Mouse (Mus musculus): ENCODE measurements at regions not wholly inside any gene's neighbourhood (a gene's known extent, or its start where the extent isn't known, plus 50 kb on each side); places are given as distances from the start of the nearest gene placed in this dataset.

DNA sequence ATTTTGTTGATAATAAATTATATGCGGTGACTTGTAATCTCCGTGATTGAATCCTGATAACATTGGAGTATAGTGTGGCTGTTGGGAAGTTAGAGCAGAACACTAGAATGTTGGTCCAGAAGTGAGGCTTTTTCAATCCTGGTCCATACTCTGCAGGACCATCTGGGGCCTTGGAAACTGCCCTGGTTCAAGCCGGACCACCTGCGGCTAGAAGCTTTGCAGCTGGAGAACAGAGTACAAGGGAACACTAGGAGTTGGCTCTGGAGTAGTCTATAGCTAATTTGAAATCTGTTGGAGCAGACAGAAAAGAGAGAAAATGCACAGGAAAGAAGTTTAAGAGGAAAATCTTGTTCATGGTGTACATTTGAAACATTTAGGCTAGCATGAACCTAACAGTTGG lies 79.0 kb downstream of the Casp12 start:
- peak; percentile 52 for DNase-seq (ENCODE audit: low read depth, low spot score)

DNA sequence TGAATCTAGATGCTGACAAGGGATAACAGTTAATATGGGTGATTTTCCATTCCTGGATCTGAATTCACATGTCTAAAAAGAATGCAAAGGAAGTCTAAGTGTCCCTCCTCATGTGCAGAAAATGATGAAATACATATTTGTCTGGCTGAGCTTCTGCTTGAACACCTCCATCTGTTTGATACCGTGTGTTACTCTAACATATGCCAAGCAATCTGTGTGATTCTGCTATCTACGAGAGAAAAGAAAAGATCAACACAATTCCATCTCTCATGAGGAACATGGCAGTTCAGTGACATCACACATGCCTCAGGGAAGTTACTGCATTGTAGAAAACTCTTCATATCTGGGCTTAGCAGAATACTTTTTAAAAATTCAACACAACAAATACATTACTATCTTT lies 103.0 kb downstream of the Casp12 start:
- no peak for DNase-seq (ENCODE audit: low read depth, low spot score)

DNA sequence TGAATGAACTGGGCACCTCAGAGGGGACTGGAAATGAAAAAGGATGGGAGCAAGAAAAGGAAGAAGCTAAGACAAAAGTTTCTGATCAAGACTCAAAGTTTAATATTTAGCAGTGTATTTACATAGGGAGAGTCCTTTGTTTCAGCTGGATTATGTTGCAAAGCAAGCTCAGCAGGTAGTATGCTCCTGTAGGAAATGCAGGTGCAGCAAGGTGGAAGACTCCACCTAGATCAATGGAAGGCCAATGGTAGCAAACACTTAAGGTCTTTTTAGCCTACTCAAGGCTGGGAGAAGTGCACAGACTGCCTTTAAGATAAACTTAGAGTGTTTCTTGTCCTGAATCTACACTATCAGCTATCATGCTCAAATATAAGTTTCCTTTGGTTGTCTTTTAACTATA lies 111.4 kb downstream of the Casp12 start:
- peak; percentile 89 for DNase-seq (ENCODE audit: low read depth, low spot score)

DNA sequence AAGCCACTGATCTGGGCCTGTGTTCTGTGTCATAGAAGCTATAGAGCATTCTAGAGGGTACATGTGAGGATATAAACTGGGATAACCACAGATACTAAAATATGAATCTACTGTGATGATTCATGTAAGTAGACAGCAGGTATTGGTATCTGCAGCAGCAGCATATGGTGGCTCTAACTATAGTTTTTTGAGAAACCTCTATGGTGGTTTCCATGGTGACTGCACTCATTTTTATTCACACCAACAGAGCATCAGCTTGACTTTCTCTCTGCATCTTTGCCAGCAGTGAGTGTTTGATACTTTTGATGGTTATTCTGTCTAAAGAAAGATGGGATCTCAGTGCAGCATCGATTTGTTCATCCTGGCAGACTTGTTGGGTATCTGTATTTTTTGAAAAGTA lies 126.8 kb downstream of the Casp12 start:
- DNase-seq (ENCODE audit: low read depth, low spot score), result no peak

DNA sequence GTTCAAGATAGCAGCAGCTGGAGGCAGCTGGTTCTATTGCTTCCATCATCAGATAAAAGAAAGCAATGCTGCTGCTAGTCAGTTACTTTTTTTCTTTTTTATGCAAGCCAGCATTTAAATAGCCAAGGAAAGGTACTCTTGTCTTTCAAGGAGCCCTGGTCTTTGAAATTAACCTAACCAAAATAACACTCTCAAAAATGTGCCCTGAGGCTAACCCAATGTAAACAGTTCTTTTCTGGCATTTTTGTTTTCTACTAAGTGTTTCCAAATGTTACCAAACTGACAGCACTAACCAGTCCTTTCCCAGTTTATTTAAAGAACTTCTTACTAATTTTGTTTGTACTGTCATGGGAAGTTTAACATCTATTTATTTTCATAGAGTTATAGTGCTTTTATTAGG lies 129.0 kb downstream of the Casp12 start:
- no peak for DNase-seq (ENCODE audit: low read depth, low spot score)

DNA sequence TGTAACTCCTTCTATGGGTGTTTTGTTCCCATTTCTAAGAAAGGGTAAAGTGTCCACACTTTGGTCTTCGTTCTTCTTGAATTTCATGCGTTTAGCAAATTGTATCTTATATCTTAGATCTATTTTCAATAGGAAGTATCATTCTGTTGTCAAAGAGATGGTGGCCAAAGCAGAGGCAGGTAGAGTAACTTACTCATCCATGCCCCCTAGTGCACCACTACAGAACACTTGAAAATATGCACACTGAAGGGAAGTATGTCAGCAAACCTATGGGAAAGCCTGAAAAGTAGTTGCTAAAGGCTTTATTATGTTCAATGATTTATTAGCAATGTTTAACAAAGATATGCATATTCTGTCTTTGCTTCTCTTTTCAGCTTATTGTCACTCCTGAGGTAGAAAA lies 140.0 kb downstream of the Casp12 start:
- DNase-seq (ENCODE audit: low read depth, low spot score), result no peak

DNA sequence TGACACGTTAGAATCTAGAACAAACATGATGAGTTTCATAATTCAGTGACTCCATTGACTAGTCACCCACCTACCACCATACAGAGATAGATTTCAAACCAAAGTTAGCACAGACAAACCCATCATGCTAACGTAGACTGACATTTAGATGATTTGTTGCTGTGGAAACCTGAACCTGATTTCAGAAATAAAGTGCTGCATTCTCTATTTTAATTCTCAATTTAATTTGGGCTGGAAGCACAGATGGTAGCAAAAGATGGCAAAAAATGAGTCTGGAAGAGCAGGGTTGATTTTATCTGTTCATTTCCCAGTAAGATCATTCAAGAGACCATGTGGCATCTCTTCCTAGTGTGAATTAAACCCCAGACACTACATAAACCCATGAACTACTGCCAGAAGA lies 151.6 kb downstream of the Casp12 start:
- no peak for DNase-seq (ENCODE audit: low read depth, low spot score)

DNA sequence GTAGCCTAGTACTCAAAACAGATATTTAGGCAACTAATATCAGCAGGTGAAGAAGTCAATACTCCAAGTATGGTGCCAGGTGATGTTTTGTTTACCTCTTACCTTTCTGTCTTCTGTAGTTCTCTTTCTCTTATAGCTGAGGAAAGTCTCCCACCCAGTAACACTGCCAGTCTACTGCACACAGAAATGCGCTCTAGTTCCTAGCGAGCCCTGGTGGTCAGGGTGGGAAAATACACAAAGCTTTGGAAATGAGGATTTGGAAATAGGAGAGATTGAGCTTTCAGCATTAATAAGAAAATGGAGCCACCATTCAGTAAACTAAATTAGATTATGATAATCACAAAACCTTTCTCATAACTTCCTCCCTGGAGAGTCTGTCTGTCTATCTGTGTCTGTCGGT lies 153.1 kb downstream of the Casp12 start:
- peak; percentile 52 for DNase-seq (ENCODE audit: low read depth, low spot score)

DNA sequence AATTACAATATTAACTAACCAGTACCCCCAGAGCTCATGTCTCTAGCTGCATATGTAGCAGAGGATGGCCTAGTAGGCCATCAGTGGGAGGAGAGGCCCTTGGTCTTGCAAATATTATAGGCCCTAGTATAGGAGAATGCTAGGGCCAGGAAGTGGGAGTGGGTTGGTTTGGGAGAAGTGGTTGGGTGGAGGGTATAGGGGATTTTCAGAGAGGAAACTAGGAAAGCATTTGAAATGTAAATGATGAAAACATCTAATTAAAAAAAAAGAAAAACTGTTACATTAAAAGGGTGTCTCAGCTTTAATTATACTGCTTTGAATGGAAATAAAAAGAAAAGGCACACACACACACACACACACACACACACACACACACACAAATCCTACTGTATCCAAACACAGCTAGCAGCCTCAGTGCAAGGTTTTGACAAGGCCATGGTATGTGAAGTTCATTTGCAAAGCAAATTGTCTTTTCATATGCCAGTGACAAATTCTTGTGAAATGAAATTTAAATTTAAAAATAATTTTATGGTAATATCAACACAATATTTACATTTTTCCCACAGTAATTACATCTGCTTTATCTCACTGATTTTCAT lies 180.6 kb downstream of the Casp12 start:
- DNase-seq (ENCODE audit: low read depth, low spot score), result no peak

DNA sequence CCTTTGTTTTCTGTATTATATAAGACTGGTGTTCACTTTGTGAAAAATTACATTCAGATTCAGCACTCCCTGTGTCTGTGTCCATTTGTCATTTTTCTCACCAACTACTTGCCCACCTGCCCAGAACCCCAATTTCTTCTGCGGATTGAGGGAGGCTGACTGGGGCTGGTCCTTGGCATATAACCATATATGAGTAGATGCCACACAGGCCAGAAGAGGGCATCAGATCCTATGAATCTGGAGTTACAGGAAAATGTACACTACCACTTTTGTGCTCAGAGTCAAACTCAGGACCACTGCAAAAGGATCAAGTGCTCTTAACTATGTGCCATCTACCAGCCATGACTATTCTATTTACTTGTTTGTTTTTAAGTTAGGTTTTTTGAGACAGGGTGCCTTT lies 197.4 kb downstream of the Casp12 start:
- DNase-seq (ENCODE audit: low read depth, low spot score), result no peak

DNA sequence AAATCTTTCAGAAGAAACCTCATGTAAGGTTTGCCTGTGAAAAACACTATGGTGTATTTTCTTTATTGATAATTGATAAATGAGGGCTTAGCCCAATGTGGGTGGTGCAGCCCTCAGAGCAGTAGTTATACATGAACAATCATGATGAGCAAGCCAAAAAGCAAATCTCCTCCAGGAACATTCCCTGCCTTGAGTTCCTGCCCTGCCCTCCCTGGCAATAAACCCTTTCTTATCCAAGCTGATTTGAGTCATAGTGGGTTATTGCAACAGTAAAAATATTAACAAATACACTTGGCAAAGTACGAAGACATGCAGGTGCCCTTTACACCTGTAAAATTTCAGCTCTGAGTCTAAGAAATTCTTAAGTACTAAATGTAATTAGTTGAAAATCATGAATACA lies 229.8 kb downstream of the Casp12 start:
- DNase-seq (ENCODE audit: low read depth, low spot score), result no peak

DNA sequence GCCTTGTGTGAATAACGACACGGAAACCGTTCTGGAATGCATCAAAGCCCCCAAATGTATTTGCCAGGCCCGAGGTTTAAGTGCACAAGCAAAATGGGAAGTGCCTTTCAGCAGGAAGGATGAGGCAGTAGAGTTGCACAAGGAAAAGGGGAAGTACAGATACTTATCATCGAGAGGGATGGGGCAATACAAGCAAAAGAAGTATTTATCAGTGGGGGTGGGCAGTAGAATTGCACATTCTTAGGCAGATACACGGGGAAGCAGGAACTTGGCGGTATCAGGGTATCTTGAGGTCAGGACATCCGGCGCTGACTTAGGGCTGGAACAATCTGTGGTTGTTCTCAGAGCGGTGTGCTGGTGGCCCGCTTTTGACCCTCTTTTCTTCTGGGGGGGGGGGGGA lies 232.9 kb downstream of the Casp12 start:
- peak; percentile 15 for DNase-seq (ENCODE audit: low read depth, low spot score)

DNA sequence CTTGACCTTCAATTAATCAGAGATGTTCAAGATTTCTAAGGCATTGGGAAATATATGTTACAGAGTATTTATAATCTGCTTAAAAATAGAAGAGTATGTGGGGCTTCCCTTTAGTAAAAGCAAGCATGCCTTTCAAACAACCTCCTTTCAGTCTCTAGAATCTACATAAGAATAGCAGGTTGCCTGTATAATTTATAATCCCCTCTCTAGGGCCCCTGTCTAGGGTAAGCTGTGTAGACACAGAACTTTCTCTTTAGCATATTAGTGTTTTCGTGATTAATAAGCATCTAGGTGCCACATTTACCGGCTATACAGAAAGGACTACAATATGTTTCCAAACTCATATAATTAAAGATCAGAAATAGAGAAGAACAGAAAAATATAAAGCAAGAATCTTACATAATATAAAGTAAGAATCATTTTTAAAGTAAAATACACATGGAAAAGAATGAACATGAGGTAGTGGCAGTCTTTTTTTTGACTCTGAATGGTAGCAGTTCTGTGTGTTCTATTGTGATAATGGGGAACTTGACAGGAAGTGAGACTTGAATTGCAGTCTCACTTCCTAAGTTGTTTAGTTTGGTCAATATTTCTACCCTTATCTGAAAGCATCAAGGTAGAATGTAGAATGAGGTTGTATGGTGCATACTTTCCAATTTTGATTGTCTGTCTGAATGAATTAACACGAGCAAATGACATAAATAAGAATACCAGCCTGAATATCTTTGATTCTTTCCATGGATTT lies 250.8 kb downstream of the Casp12 start:
- DNase-seq (ENCODE audit: low read depth, low spot score), result peak; percentile 13

DNA sequence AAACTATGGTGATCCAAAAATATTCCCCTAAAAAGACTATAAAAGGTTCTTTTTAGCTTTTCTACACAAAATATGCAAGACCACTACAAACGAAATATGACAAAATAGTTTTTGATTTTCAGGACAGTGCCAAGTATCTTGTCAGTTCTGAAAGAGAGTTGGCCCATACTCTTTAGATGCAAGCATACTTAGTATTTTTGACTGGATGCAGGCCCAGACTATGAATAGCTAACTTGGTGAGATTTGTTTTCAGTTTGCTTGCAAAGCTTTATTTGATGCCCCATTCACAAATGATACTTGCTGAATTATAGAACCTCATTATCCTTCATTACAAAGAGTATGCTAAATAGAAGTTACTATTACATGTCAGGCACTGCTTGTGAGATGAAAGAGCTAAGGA lies 258.8 kb downstream of the Casp12 start:
- DNase-seq (ENCODE audit: low read depth, low spot score), result no peak

DNA sequence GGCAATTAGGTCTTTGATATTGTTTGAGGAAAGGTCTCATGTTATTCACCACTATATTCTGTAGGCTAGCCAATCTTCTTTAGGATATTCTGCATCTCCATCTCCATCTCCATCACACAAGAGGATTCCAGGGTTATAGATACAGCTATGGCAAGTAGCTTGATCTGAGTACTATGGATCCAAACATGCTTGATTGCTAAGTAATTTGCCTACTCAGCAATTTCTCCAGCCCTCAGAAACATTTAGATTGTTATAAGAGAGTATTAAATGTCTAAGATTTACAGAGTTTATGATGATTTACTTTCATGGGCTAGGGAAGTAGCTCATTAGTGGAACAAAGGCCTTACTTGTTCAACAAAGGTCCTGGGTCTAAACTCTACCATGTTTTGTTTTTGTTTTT lies 259.8 kb downstream of the Casp12 start:
- DNase-seq (ENCODE audit: low read depth, low spot score), result no peak

DNA sequence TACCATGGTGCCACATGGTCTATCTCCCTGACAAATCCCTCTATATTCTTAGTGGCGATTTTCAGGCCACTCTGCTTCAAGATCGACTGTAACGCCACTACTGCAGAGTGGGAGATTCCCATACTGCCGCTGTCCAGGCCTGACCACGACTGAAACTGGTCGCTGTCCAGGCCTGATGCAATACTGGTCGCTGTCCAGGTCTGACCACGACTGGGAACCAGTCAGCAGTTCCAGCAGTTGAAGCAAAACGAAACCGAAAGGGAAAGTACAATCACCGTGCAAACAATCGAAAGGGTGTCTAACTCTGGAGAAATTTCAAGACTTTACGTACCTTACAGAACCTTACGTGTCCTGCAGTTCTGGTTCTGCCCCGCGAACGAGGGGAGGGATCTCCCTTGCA lies 271.5 kb downstream of the Casp12 start:
- DNase-seq (ENCODE audit: low read depth, low spot score), result no peak

DNA sequence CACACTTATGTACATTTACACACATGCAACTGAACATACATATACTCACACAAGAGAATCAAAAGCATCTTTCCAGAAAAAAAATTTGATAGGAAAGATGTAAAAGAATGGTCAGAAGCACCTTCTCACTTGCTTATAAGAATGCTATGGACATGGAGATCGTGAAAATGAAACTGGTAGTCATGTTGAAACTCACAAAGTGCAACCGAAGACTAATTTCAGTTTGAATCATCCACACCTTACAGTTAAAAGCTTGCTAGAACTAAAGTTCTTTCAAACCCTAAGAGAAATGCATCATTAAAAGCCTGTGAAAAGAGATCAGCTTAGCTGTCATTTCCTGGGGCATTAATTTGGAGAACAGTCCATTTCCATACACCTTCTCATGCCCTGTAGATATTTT lies 278.2 kb downstream of the Casp12 start:
- no peak for DNase-seq (ENCODE audit: low read depth, low spot score)

DNA sequence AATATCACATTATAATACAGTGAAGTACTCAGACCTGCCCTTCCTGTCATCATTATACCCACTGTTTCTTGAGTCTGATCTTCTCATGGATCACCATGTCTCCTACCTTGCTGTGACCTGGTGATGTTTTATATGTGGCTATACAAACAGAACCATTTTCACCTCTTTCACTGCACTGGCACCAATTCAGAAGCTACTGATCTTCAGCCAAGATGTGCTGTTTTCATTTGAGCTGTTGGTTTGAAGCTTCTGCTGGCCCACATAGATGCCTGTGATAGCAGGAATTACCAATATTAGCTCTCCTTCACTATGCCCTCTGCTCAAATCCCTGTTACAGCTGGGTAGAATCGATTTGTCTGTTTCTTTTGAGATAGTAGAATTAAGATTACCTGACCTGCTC lies 282.3 kb downstream of the Casp12 start:
- DNase-seq (ENCODE audit: low read depth, low spot score), result no peak

DNA sequence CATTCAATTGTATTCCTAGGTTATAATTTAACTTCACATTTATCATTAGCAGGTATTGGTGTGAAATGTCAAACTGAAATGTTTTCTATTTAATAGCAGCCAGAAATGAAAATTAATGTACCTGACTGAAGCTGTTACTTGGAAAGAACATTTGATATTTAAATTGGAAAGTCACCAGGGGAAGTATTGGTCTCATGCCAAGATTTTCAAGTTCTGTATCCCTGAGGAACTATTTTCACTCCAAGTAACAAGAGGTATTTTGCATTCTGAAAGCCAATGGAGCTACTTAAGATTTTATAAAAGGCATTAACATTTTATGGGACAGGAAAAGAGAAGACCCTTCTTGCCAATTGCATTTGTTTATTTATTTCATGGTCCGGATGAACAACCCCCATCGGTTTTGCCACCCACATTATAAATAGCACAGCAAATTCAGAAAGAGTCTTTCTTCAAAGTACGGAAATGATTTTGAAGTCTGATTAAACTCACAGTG lies 289.3 kb downstream of the Casp12 start:
- no peak for DNase-seq (ENCODE audit: low read depth, low spot score)

DNA sequence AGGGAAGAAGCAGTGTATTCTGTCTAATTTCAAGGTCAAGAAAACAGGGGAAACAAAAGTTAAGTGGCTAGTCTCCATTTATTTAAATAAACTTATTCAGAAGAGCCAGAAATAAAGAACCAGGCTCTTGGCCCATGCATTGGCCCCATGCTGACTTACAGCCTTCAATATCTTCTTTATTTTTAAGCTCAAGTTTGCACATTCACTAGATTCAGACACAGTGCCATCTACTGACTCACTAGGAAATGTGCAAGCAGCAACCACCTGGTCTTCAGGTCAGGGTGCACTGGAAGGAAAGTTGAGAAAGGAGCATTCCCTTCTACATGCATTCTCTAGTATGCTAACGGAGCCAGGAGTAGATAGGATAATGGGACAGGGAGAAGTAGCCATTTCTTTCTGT lies 289.7 kb downstream of the Casp12 start:
- DNase-seq (ENCODE audit: low read depth, low spot score), result peak; percentile 58

DNA sequence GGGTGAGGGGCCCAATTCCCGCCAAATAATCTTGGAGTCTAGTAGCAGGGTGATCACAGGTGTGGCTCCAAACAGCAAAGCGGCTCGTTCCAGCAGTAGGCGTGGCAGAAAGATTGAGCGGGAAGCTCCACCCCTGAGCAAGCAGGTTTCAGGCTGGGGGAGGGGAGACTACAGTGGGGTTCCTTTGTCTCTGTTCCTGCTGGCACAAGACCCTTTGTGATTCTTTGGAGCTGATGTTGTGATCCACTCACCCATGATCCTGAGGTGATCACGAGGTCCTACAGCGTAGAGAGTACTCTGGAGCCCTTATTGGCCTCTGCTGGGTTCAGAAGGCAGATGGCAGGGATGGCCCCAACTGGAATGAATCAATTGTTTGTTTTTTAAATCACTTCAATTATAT lies 318.7 kb downstream of the Casp12 start:
- peak; percentile 69 for DNase-seq (ENCODE audit: low read depth, low spot score)

DNA sequence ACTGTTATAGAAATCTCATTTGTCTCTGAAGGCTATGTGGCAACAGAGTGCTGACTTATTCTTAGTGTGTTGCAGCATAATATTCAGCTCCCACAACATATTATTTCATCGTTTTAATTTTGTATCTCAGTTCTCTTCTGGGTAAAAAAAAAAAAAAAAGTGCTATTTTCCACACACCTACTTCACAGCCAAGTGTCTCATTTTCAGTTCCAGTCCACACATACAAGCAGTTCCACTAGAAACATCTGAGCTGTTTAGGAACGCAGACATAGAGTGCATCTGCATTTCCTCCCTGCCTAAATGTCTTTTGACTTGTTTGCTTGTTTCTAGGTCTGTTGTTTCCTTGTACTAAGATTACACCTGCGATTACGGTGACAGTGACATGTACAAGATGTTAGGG lies 328.3 kb downstream of the Casp12 start:
- no peak for DNase-seq (ENCODE audit: low read depth, low spot score)

DNA sequence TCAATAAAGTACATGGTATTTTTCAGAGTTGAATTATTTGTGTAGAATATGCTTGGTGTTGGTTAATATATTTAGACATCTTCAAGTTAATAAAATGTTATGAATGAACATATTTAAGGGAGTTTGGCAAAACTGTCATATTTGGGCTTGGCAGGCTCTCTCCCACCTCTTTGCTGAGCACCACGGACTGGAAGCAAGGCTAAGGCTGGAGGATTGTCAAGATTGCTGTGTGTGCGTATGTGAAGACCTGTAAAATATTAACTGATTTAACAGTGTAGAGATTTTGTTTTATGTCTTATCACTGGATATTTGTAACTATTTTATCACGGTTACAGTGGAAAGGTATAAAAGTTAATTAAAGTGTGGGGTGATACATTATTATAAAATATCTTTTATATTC lies 363.3 kb downstream of the Casp12 start:
- DNase-seq (ENCODE audit: low read depth, low spot score), result no peak

DNA sequence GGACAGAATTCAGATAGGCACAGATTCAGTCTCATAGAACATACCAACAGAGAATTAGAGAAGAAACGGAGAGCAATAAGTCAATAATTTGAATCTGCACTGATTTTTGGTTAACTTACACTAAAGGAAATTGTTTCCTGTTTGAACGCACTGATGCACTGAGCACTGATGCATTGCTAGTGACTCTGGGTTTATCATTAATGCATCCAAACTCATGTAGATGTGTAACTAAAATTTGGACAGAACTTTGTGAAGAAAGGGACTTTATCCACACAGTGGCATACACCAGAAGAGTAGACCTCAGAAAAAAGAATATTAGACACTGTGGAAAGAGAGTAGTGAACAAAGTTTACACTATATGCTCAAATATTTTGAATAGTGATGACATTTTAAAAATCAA lies 364.2 kb downstream of the Casp12 start:
- no peak for DNase-seq (ENCODE audit: low read depth, low spot score)

Measured in R1 (cell line).